Mouse (Mus musculus) liver, adult 2 months (tissue): Measurements from ENCODE around the gene Lag3. TPM values are rescaled to one million over a fixed set of nuclear protein-coding genes. Genes with fewer than 3 reads are reported as not detected.

Experiments
- DNase-seq: peaks from one replicate; pipeline ENCODE4 v3.0.0-alpha.2; 2011; ENCODE audit warnings: low read depth, low spot score; ENCODE audit errors: extremely low read depth
- H3K27ac ChIP-seq: fragments of 200-500 bp; replicated peaks from 2 replicates; pipeline ENCODE4 v1.5.1; 2012; ENCODE audit warnings: low read depth, mild to moderate bottlenecking, control low read depth, inconsistent platforms, low read length; ENCODE audit not compliant: insufficient read depth
- H3K27me3 ChIP-seq: fragments of 200-500 bp; 2 replicates; pipeline ENCODE4 v1.6.1; 2012; ENCODE audit warnings: mild to moderate bottlenecking, moderate library complexity, low read length, inconsistent platforms; ENCODE audit not compliant: control insufficient read depth, insufficient read depth
- H3K36me3 ChIP-seq: fragments of 200-500 bp; 2 replicates; pipeline ENCODE4 v1.6.1; 2012; ENCODE audit warnings: low read length, inconsistent platforms; ENCODE audit not compliant: control insufficient read depth, insufficient read depth
- H3K4me1 ChIP-seq: fragments of 200-500 bp; 2 replicates; pipeline ENCODE4 v1.6.1; 2011; ENCODE audit warnings: low read length; ENCODE audit not compliant: control insufficient read depth, insufficient read depth
- H3K4me3 ChIP-seq: fragments of 200-500 bp; 2 replicates; pipeline ENCODE4 v1.5.1; 2011; ENCODE audit warnings: low read depth, mild to moderate bottlenecking, control low read depth, low read length, moderate library complexity; ENCODE audit not compliant: insufficient read depth
- H3K79me2 ChIP-seq: fragments of 200-500 bp; 2 replicates; pipeline ENCODE4 v1.6.1; 2012; ENCODE audit warnings: inconsistent platforms, mild to moderate bottlenecking, low read length, moderate library complexity; ENCODE audit not compliant: control insufficient read depth, insufficient read depth
- H3K9ac ChIP-seq: fragments of 200-500 bp; 2 replicates; pipeline ENCODE4 v1.6.1; 2012; ENCODE audit warnings: low read depth, mild to moderate bottlenecking, control low read depth, inconsistent platforms, low read length
- CTCF ChIP-seq: fragments of 200-500 bp; IDR thresholded peaks from 2 replicates; pipeline ENCODE4 v1.5.1; 2011; ENCODE audit warnings: low read depth, low read length, control low read depth
- POLR2A ChIP-seq: fragments of 200-500 bp; IDR thresholded peaks from 2 replicates; pipeline ENCODE4 v1.6.1; 2011; ENCODE audit warnings: low read length, control low read depth; ENCODE audit not compliant: insufficient read depth; ENCODE audit errors: extremely low read depth
- WGBS: fragments of 180-500 bp; shearing (Covaris S2); methylation state at CpG from one replicate; pipeline ENCODE4 v1.1.7; 2018; 5-methylcytosine and 5-hydroxymethylcytosine counted together
- polyA plus RNA-seq: library from polyadenylated mRNA; depleted of rRNA; stranded (reverse); fragments of >200 nt; gene quantifications from 2 replicates; pipeline ENCODE4 v1.2.3, GENCODE M21; 2012
- total RNA-seq: library from RNA; depleted of rRNA; stranded (reverse); fragments of >200 nt; gene quantifications from 2 replicates; pipeline ENCODE4 v1.2.3, GENCODE M21; 2014

Gene Lag3
- total and polyA plus RNA-seq, 2 experiments, result 0.09 to 0.67 TPM

DNA sequence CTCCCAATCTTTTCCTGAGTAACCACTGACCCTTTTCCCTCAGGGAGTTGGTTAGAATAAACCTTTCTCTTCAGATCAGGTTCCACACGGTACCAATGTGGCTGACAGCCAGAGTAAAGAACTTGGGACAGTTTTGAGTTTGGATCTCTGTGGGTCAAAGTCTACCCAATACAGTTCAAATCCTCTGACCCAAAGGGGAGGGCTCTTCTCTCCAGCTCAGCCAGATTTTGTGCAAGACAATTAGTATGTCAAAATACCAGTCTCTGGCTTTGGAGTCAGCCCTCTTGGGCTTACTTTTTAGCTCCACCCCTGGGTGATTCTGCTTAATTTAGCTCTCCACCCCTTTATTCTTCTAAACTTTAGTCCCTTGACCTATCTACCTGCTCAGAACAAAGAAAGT lies 18.7 kb upstream of the Lag3 start:
- 30% methylated on average over 1 of the region's 1 CpGs for WGBS
- H3K4me3 ChIP-seq, result peak overlapping the region; percentile 41

DNA sequence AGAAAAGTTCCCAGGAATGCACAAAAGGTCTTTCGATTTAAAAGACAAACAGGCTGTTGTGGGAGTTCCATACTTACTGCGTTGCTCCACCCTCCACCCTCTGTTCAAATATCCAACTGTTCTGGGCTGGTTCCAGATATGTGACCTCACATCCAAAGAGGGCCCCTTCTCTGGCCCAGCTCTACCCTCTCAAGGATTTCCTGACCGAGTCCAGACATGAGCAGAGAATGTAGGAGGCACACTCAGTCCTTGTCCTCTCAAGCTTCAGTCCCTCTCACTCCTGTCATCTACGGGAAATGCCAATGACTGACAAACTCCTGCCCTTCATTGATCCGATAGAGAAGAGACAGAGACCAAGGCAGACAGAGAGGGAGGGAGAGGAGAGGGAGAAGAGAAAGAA lies 14.4 kb upstream of the Lag3 start:
- Histone ChIP-seq H3K27me3 (no peaks in the 10 kb centered on the region), H3K4me3 (peak overlapping the region; percentile 51), H3K9ac (peak overlapping the region; percentile 76), H3K4me1 (peaks cover 17% of the 10 kb centered on the region; the same call in 1 of the 2 replicates), H3K27ac (peak overlapping the region; percentile 98), H3K36me3 (no peaks in the 10 kb centered on the region), H3K79me2 (no peaks in the 10 kb centered on the region)
- WGBS, result 10% methylated on average over 5 of the region's 5 CpGs
- TF ChIP-seq POLR2A, result no peak
- TF ChIP-seq CTCF, result no peak
- DNase-seq, result peak; percentile 77

More for the DNA sequence above, 18.7 kb upstream of the Lag3 start:
- DNase-seq, result peak; percentile 100
- Histone ChIP-seq H3K27ac (peak overlapping the region; percentile 99), H3K36me3 (peaks cover 10% of the 10 kb centered on the region), H3K27me3 (no peaks in the 10 kb centered on the region), H3K9ac (peak overlapping the region; percentile 75), H3K4me1 (peaks cover 22% of the 10 kb centered on the region; the same call in 1 of the 2 replicates), H3K79me2 (peaks cover 11% of the 10 kb centered on the region; the same call in 1 of the 2 replicates)
- TF ChIP-seq CTCF (no peak), POLR2A (no peak)

DNA sequence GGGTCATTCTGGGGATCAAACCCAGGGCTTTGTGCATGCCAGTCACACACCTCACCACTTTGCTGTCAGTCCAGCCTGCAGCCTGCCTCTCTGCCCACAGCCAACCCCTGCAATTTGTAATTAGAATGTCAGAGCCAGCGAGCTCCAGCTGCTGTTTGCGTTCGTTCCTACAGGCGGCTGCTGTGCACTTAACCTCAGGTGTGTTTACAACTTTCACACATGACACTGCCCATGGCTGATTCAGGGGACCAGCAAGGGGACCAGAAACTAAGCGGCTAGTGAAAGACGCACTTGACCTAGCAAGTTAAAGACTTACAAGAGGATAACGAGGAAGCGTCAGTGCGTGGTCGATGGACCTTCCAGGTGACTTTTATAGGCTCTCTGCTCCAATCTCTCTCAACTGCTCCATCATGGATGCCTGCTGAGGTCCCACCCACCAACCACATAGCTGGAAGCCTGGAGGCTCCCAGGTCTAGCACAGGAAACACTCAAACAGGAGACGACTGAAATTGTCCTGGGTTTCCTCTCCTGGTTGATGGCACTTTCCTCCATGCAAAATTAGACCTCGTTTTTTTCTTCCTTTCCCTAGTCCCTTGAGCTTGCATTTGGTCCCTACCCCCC lies 13.8 kb upstream of the Lag3 start:
- no peak for TF ChIP-seq POLR2A
- TF ChIP-seq CTCF, result peak; percentile 54
- Histone ChIP-seq H3K4me1 (peaks cover 20% of the 10 kb centered on the region; the same call in 1 of the 2 replicates), H3K27me3 (no peaks in the 10 kb centered on the region), H3K4me3 (peak overlapping the region; percentile 51), H3K9ac (peak overlapping the region; percentile 76), H3K27ac (peak overlapping the region; percentile 98), H3K79me2 (no peaks in the 10 kb centered on the region), H3K36me3 (no peaks in the 10 kb centered on the region)
- WGBS, result 18% methylated on average over 12 of the region's 12 CpGs
- peak; percentile 67 for DNase-seq

DNA sequence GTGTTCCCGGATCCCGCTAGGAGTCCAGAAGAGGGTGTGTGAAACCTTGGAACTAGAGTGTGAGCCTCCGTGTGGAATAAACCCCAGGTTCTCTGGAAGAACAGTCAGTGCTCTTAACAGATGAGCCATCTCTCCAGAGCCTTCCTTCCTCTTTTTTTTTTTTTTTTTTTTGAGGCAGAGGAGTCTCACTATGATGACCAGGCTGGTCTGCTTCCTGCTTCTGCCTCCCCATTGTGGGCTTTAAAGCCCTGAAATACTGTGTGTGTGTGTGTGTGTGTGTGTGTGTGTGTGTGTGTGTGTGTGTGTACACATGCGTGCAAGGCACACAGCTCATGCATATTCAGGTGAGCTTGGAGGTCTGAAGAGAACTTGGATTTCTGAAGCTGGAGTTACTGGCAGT lies 10.0 kb upstream of the Lag3 start:
- H3K4me3 ChIP-seq, result no peak overlapping the region
- H3K27me3 ChIP-seq, result no peaks in the 10 kb centered on the region
- peaks cover 17% of the 10 kb centered on the region; the same call in 1 of the 2 replicates for H3K4me1 ChIP-seq
- no peaks in the 10 kb centered on the region for H3K36me3 ChIP-seq
- DNase-seq, result no peak
- no peak overlapping the region; the same call in 1 of the 2 replicates for H3K27ac ChIP-seq
- peaks cover 2% of the 10 kb centered on the region; the same call in 1 of the 2 replicates for H3K79me2 ChIP-seq
- H3K9ac ChIP-seq, result no peak overlapping the region
- WGBS, result 69% methylated on average over 4 of the region's 4 CpGs
- TF ChIP-seq POLR2A (no peak), CTCF (no peak)

DNA sequence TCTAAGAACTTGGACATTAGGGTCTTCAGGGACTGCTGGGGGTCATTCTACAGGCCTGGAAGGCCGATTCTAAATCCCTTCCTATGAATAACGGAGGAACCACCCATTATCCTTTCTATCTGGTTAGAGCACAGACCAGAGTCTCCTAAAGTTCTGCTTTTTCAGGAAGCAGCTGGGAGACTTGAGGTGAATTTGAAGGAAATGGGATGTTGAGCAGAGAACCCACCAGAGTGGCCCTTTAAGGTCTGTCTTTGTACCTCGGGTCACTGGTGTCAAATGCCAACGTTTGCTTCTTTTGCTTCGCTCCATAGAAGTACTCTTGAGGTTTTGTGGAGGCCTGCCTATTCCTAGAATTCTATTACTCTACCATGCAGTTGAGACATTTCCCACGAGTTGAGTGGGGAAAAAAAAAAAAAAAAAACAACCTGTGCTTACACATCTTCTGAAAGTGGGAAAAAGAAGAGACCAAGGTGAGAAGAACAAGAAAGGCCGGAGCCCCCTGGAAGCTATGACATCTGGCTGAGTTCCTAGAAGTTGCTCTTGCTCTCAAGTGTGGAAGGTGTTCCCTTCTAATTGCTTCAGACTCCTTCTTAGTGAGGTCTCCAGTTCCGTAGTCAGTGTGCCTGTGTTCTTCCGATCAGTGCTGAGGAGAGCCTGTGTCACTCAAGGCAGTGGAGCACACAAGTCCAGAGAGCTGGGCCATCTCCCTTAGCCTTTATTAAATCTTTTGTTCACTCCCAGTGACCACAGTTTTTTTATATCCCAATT lies 9.0 kb upstream of the Lag3 start:
- Histone ChIP-seq H3K27me3 (no peaks in the 10 kb centered on the region), H3K4me1 (peaks cover 16% of the 10 kb centered on the region; the same call in 1 of the 2 replicates), H3K4me3 (no peak overlapping the region), H3K27ac (peak overlapping the region; percentile 96), H3K36me3 (no peaks in the 10 kb centered on the region), H3K79me2 (peaks cover 2% of the 10 kb centered on the region; the same call in 1 of the 2 replicates), H3K9ac (no peak overlapping the region)
- no peak for TF ChIP-seq CTCF
- TF ChIP-seq POLR2A, result no peak
- WGBS, result 43% methylated on average over 9 of the region's 9 CpGs
- DNase-seq, result no peak
